Mouse (Mus musculus) midbrain, embryonic 13.5 days (tissue): ENCODE measurements around the gene Baz1b. TPM values are rescaled to one million over a fixed set of nuclear protein-coding genes. Genes with fewer than 3 reads are reported as not detected.

ENCODE experiments used
- ATAC-seq: fragments of 200-750 bp; cut with Nextera tagmentation; 2 replicates; pipeline ENCODE4 v1.8.0; 2017; ENCODE audit warnings: mild to moderate bottlenecking, moderate TSS enrichment, moderate library complexity
- H3K27ac ChIP-seq: fragments of 300-500 bp; sonication (generic); 2 replicates; pipeline ENCODE4 v1.5.1; 2015; ENCODE audit warnings: inconsistent platforms, mild to moderate bottlenecking, moderate library complexity
- H3K27me3 ChIP-seq: fragments of 300-500 bp; sonication (generic); 2 replicates; pipeline ENCODE4 v1.6.1; 2015; ENCODE audit warnings: mild to moderate bottlenecking, inconsistent platforms
- H3K36me3 ChIP-seq: fragments of 300-500 bp; sonication (generic); 2 replicates; pipeline ENCODE4 v1.6.1; 2015; ENCODE audit warnings: mild to moderate bottlenecking, inconsistent platforms
- H3K4me1 ChIP-seq: fragments of 300-500 bp; sonication (generic); replicated peaks from 2 replicates; pipeline ENCODE4 v1.6.1; 2015; ENCODE audit warnings: inconsistent platforms
- H3K4me2 ChIP-seq: fragments of 300-500 bp; sonication (generic); replicated peaks from 2 replicates; pipeline ENCODE4 v1.6.1; 2015; ENCODE audit warnings: moderate library complexity, mild to moderate bottlenecking, inconsistent platforms
- H3K4me3 ChIP-seq: fragments of 300-500 bp; sonication (generic); replicated peaks from 2 replicates; pipeline ENCODE4 v1.5.1; 2015; ENCODE audit warnings: mild to moderate bottlenecking, inconsistent platforms
- H3K9ac ChIP-seq: fragments of 300-500 bp; sonication (generic); replicated peaks from 2 replicates; pipeline ENCODE4 v1.6.1; 2015; ENCODE audit warnings: mild to moderate bottlenecking, inconsistent platforms
- H3K9me3 ChIP-seq: fragments of 300-500 bp; sonication (generic); 2 replicates; pipeline ENCODE4 v1.6.1; 2016; ENCODE audit warnings: mild to moderate bottlenecking, inconsistent platforms
- WGBS: fragments of 180-500 bp; shearing (Covaris S2); methylation state at CpG from one replicate; pipeline ENCODE4 v1.1.7; 2015; 5-methylcytosine and 5-hydroxymethylcytosine counted together
- polyA plus RNA-seq: library from polyadenylated mRNA; unstranded; fragments of >200 nt; fragmentation: Nextera tagmentation; extraction: Ambion mirVana; gene quantifications from 2 replicates; pipeline ENCODE4 v1.2.1, GENCODE M21; 2015

Baz1b gene
- polyA plus RNA-seq, 1 experiment from 2014 or later = 44.3 TPM

DNA sequence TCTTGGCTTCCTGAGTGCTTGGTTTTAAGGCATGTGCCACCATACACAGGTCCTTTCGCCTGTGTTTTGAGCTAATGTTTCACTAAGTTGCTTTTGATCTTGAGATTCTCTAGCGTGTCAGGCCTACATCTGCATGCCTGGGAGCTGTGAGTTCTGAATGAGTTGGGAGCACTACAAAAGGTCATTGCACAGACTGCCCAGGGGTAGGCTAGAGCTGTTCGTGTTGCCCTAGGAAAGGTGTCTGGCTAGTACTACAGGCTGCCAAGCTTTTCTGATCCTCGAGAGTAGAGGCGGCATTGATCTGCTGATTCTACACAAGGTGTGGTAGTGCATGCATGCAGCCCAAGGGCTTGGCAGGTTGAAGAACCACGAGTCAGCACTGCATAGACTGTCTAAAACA, 24.2 kb upstream of the Baz1b start:
- no peak overlapping the region for H3K9ac ChIP-seq
- H3K27ac ChIP-seq = no peak overlapping the region
- H3K27me3 ChIP-seq = no peaks in the 10 kb centered on the region
- no peak for ATAC-seq
- no peak overlapping the region for H3K4me3 ChIP-seq
- 95% methylated on average over 6 of the region's 6 CpGs for WGBS
- H3K9me3 ChIP-seq = no peaks in the 10 kb centered on the region
- no peak overlapping the region for H3K4me2 ChIP-seq
- H3K36me3 ChIP-seq = peaks cover 53% of the 10 kb centered on the region
- no peaks in the 10 kb centered on the region for H3K4me1 ChIP-seq

DNA sequence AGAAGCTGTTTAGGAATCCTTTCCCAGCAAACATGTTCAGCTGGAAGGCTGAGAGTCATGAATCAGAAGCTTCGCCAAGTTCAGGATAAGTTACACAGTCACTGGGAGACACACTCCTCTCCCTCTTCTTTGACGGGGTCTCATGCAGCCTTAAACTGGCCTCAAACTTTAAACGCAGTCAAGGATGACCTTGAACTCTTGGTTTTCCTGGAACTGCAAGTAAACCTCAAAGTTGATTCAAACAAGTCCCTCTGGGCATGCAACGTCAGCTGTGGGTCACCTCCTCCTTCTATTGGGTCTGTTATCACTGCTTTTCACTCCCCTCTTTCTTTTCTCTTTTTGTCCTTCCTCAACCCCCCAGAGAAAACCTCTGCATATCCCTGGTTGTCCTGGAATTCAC, 20.2 kb upstream of the Baz1b start:
- H3K4me2 ChIP-seq = no peak overlapping the region
- no peaks in the 10 kb centered on the region for H3K27me3 ChIP-seq
- WGBS = 90% methylated on average over 4 of the region's 4 CpGs
- no peak overlapping the region for H3K4me3 ChIP-seq
- no peak overlapping the region for H3K27ac ChIP-seq
- no peaks in the 10 kb centered on the region for H3K9me3 ChIP-seq
- no peak for ATAC-seq
- peaks cover 20% of the 10 kb centered on the region for H3K36me3 ChIP-seq
- H3K9ac ChIP-seq = no peak overlapping the region
- H3K4me1 ChIP-seq = peaks cover 14% of the 10 kb centered on the region

- Histone ChIP-seq H3K36me3 (peaks cover 20% of the 10 kb centered on the region), H3K27me3 (no peaks in the 10 kb centered on the region), H3K27ac (peak overlapping the region; percentile 99), H3K4me2 (peak overlapping the region; percentile 73; the same call in 1 of the 2 replicates), H3K4me1 (peaks cover 14% of the 10 kb centered on the region), H3K4me3 (no peak overlapping the region), H3K9ac (no peak overlapping the region), H3K9me3 (no peaks in the 10 kb centered on the region)
- no peak for ATAC-seq
- 96% methylated on average over 4 of the region's 4 CpGs for WGBS
Observed at GRCm38 (mm10) chr5:135167469-135167868, 19.6 kb upstream of the Baz1b start.

DNA sequence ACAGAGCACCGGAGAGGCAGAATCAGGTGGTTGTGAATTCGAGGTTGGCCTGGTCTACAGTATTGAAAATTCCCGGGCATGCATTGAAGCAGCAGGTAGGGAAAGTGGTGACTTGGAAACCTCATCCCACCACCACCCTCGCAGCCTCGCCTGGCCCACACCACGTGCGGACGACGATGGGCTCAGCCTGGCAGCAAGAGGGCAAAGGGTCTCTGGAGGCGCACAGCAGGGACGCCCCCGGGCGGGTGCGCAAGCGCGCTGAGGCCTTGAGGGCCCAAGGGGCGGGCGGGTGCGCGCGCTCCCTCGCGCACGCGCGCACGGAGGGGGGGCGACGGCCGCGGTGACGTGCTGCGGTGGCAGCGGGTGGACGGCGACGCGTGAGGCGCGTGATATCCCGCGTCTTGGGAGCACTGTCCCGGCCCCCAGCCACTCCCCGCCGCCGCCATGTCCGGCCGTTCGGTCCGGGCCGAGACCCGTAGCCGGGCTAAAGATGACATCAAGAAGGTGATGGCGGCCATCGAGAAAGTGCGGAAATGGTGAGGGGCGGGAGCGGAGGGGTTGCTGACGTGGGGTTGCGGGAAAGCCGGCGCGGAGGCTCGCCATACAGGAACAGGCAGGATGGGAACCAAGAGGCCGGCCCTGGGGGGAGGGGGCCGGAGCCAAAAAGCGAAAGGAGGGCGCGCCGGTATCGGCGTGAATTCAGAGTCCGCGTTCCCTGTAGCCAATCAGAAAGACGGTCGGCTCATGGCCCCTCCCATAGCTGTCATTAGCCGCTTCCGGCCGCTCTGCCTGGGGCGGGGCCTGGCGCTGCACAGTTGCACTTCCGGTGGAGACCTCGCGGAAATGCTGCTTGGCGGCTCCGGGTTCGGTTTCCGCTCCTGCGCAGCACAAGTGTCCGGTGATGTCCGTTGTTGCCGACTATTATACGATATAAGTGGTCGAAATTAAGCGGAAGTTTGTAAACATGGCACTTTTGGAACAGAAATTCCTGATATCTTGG, 18.7 kb upstream of the Baz1b start, which contains the start of gene Bcl7b:
Bcl7b (plus strand) TSS at position 221 of the 1,000 bp plus-strand sequence.
- ATAC-seq = peak; percentile 97
- H3K9me3 ChIP-seq = no peaks in the 10 kb centered on the region
- H3K27ac ChIP-seq = peak within 1 kb of the TSS; percentile 99
- H3K27me3 ChIP-seq = no peaks in the 10 kb centered on the region
- peak within 1 kb of the TSS; percentile 80 for H3K9ac ChIP-seq
- peaks cover 22% of the 10 kb centered on the region for H3K36me3 ChIP-seq
- WGBS = 2% methylated on average over 86 of the region's 95 CpGs
- peak within 1 kb of the TSS; percentile 73 for H3K4me2 ChIP-seq
- peaks cover 14% of the 10 kb centered on the region for H3K4me1 ChIP-seq
- peak within 1 kb of the TSS; percentile 64 for H3K4me3 ChIP-seq

DNA sequence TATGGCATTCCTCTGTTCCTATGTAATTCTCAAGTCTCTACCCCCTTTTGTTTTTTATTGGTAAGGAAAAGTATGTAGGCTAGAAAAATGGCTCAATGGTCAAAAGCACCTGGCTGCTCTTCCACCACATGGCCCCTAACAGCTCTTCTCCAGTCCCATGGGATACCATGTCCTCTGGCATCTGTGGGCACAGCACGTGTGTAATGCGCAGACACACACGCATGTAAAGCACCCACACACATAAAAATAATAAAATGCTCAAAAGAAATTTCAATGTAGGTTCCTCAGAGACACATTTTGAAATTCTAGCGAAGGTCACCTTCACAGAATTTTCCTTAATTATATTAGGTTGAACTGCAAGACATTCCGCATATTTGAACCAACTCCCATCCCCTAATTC, 17.6 kb upstream of the Baz1b start:
- peak overlapping the region; percentile 99; the same call in 1 of the 2 replicates for H3K27ac ChIP-seq
- H3K4me1 ChIP-seq = peaks cover 14% of the 10 kb centered on the region
- no peak for ATAC-seq
- peak overlapping the region; percentile 73 for H3K4me2 ChIP-seq
- H3K4me3 ChIP-seq = peak overlapping the region; percentile 64
- H3K27me3 ChIP-seq = no peaks in the 10 kb centered on the region
- H3K9ac ChIP-seq = peak overlapping the region; percentile 64; the same call in 1 of the 2 replicates
- 90% methylated on average over 5 of the region's 5 CpGs for WGBS
- peaks cover 32% of the 10 kb centered on the region for H3K36me3 ChIP-seq
- H3K9me3 ChIP-seq = no peaks in the 10 kb centered on the region

GRCm38 (mm10) chr5:135171688-135172220, 15.3 kb upstream of the Baz1b start:
- Histone ChIP-seq H3K4me3 (no peak overlapping the region), H3K9ac (no peak overlapping the region), H3K4me1 (peaks cover 14% of the 10 kb centered on the region), H3K4me2 (no peak overlapping the region), H3K9me3 (no peaks in the 10 kb centered on the region), H3K36me3 (peaks cover 50% of the 10 kb centered on the region), H3K27me3 (no peaks in the 10 kb centered on the region), H3K27ac (no peak overlapping the region)
- WGBS = 94% methylated on average over 6 of the region's 6 CpGs
- no peak for ATAC-seq

GRCm38 (mm10) chr5:135172986-135173385, 14.1 kb upstream of the Baz1b start:
- Histone ChIP-seq H3K4me1 (peaks cover 14% of the 10 kb centered on the region), H3K27ac (no peak overlapping the region), H3K4me3 (no peak overlapping the region), H3K36me3 (peaks cover 63% of the 10 kb centered on the region), H3K9me3 (no peaks in the 10 kb centered on the region), H3K4me2 (no peak overlapping the region), H3K27me3 (no peaks in the 10 kb centered on the region), H3K9ac (no peak overlapping the region)
- no peak for ATAC-seq
- 98% methylated on average over 5 of the region's 5 CpGs for WGBS

DNA sequence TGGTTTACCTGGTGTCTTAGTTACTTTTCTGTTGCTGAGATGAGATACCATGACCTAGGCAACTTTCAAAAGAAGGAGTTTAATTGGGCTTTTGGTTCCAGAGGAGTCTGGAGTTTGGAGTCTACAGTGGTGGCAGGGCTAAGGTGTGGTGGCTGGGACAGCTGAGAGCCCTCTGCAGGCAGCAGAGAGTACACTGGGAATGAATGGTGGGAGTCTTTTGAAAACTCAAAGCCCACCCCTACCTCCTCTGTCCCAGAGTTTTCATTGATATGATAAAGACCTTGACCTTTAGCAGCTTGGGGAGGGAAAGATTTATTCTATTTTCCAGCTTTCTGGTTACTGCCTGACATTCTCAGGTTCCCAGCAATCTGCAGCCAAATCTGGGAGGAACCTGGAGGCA, 12.0 kb upstream of the Baz1b start:
- H3K9ac ChIP-seq = no peak overlapping the region
- no peak for ATAC-seq
- no peak overlapping the region for H3K4me2 ChIP-seq
- H3K9me3 ChIP-seq = no peaks in the 10 kb centered on the region
- no peak overlapping the region for H3K4me3 ChIP-seq
- H3K27me3 ChIP-seq = no peaks in the 10 kb centered on the region
- peaks cover 83% of the 10 kb centered on the region for H3K36me3 ChIP-seq
- H3K4me1 ChIP-seq = peaks cover 4% of the 10 kb centered on the region
- H3K27ac ChIP-seq = no peak overlapping the region

GRCm38 (mm10) chr5:135178523-135178922, 8.5 kb upstream of the Baz1b start:
- Histone ChIP-seq H3K4me1 (no peaks in the 10 kb centered on the region), H3K4me2 (no peak overlapping the region), H3K9ac (no peak overlapping the region; the same call in 1 of the 2 replicates), H3K4me3 (no peak overlapping the region), H3K9me3 (no peaks in the 10 kb centered on the region), H3K27me3 (no peaks in the 10 kb centered on the region), H3K27ac (no peak overlapping the region), H3K36me3 (peaks cover 84% of the 10 kb centered on the region)
- ATAC-seq = no peak
- 89% methylated on average over 3 of the region's 3 CpGs for WGBS

GRCm38 (mm10) chr5:135178996-135179395, 8.1 kb upstream of the Baz1b start:
- ATAC-seq = no peak
- WGBS = 94% methylated on average over 4 of the region's 4 CpGs
- Histone ChIP-seq H3K27ac (no peak overlapping the region), H3K9me3 (no peaks in the 10 kb centered on the region), H3K4me2 (no peak overlapping the region), H3K36me3 (peaks cover 80% of the 10 kb centered on the region), H3K27me3 (no peaks in the 10 kb centered on the region), H3K9ac (no peak overlapping the region), H3K4me3 (no peak overlapping the region), H3K4me1 (no peaks in the 10 kb centered on the region)

DNA sequence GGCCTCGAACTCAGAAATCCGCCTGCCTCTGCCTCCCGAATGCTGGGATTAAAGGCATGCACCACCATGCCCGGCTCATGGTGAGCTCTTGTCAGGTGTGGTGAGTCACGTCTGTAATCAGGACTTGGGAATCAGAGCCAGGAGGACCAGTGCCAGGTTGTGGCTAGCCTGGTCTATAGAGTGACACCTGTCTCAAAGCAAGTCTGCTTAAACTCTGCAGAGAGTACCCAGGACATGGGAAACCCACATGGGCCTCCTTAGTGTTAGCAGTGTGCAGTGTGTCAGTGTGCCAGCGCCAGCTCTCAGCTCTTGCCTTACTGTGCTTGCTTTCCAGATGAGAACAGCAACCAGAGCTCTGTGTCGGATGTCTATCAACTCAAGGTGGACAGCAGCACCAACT, 7.4 kb upstream of the Baz1b start:
- no peak for ATAC-seq
- no peak overlapping the region for H3K9ac ChIP-seq
- H3K9me3 ChIP-seq = peaks cover 3% of the 10 kb centered on the region; the same call in 1 of the 2 replicates
- no peak overlapping the region for H3K4me2 ChIP-seq
- no peaks in the 10 kb centered on the region for H3K27me3 ChIP-seq
- H3K36me3 ChIP-seq = peaks cover 74% of the 10 kb centered on the region
- H3K4me1 ChIP-seq = no peaks in the 10 kb centered on the region
- WGBS = 97% methylated on average over 7 of the region's 7 CpGs
- no peak overlapping the region for H3K27ac ChIP-seq
- H3K4me3 ChIP-seq = no peak overlapping the region

DNA sequence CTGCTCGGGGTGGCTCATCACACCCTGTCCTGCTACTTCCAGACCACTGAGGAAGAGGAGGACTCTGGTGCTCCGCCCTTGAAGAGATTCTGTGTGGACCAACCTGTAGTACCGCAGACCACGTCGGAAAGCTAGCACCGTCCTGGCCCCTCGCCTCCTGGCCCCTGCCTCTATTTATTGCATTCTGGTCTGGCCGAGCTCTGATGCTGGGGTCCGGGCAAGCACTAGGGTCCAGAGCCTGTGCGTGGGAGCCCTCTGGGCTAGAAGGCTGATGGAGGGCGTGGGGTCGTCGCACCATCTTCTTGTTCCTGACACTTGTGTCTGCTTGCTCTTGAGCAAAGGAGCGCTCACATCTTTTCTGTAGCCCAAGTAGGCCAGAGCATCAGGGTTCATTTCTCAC, 6.3 kb upstream of the Baz1b start:
- ATAC-seq = no peak
- no peaks in the 10 kb centered on the region for H3K4me1 ChIP-seq
- no peak overlapping the region for H3K4me3 ChIP-seq
- H3K36me3 ChIP-seq = peaks cover 63% of the 10 kb centered on the region
- H3K27me3 ChIP-seq = no peaks in the 10 kb centered on the region
- H3K9ac ChIP-seq = no peak overlapping the region
- WGBS = 94% methylated on average over 14 of the region's 14 CpGs
- H3K9me3 ChIP-seq = peaks cover 6% of the 10 kb centered on the region; the same call in 1 of the 2 replicates
- no peak overlapping the region for H3K27ac ChIP-seq
- no peak overlapping the region for H3K4me2 ChIP-seq
